Mouse (Mus musculus) C2C12 (cell line): Measurements from ENCODE around the gene Deaf1. TPM values are rescaled to one million over a fixed set of nuclear protein-coding genes. Genes with fewer than 3 reads are reported as not detected.

Source experiments
- H3K27me3 ChIP-seq: one replicate; pipeline ENCODE4 v1.6.1; 2011; ENCODE audit not compliant: control insufficient read depth, insufficient read depth, insufficient read length
- H3K36me3 ChIP-seq: one replicate; pipeline ENCODE4 v1.6.1; 2011; ENCODE audit not compliant: control insufficient read depth, insufficient read depth
- H3K4me3 ChIP-seq: one replicate; pipeline ENCODE4 v1.5.1; 2011; ENCODE audit warnings: mild to moderate bottlenecking, control low read depth; ENCODE audit not compliant: poor library complexity, insufficient read depth, severe bottlenecking
- H3K79me2 ChIP-seq: one replicate; pipeline ENCODE4 v1.6.1; 2011; ENCODE audit not compliant: control insufficient read depth, insufficient read depth
- H3K79me3 ChIP-seq: one replicate; pipeline ENCODE4 v1.6.1; 2011; ENCODE audit warnings: low read depth, control low read depth
- H3ac ChIP-seq: one replicate; pipeline ENCODE3; 2011; ENCODE audit warnings: low read depth; ENCODE audit not compliant: control insufficient read depth, insufficient read length
- CEBPB ChIP-seq: IDR thresholded peaks from one replicate; pipeline ENCODE4 v1.6.1; 2011; ENCODE audit warnings: low read depth, mild to moderate bottlenecking, control low read depth, moderate library complexity
- CTCF ChIP-seq: IDR thresholded peaks from one replicate; pipeline ENCODE4 v1.5.1; 2011; ENCODE audit not compliant: control insufficient read depth, insufficient read depth, insufficient read length
- FOSL1 ChIP-seq: IDR thresholded peaks from one replicate; pipeline ENCODE4 v1.8.0; 2011; ENCODE audit warnings: mild to moderate bottlenecking, low read length; ENCODE audit not compliant: poor library complexity, insufficient read depth, severe bottlenecking
- MAX ChIP-seq: IDR thresholded peaks from one replicate; pipeline ENCODE4 v1.6.1; 2011; ENCODE audit warnings: mild to moderate bottlenecking, control low read depth
- MYOD1 ChIP-seq: IDR thresholded peaks from one replicate; pipeline ENCODE4 v1.6.1; 2011; ENCODE audit warnings: low read depth; ENCODE audit not compliant: control insufficient read depth, insufficient read length
- MYOG ChIP-seq: IDR thresholded peaks from one replicate; pipeline ENCODE4 v1.6.1; 2011; ENCODE audit not compliant: control insufficient read depth, insufficient read length; ENCODE audit errors: extremely low read depth
- USF1 ChIP-seq: IDR thresholded peaks from one replicate; pipeline ENCODE4 v1.6.1; 2011; ENCODE audit warnings: low read depth, mild to moderate bottlenecking, control low read depth, moderate library complexity
- polyA plus RNA-seq: library from polyadenylated mRNA; unstranded; fragments of >200 nt; fragmentation: generic; extraction: Trizol; gene quantifications from one replicate; pipeline ENCODE4 v1.2.1, GENCODE M21; 2012; ENCODE audit warnings: missing spikeins

Deaf1 gene
- polyA plus RNA-seq, 1 experiment = 21.4 TPM

- H3K27me3 ChIP-seq = no peaks in the 10 kb centered on the region
- peak; percentile 7 for TF ChIP-seq CTCF
- TF ChIP-seq MAX = no peak
- no peak overlapping the region for H3ac ChIP-seq
- H3K36me3 ChIP-seq = peaks cover 86% of the 10 kb centered on the region
- H3K79me2 ChIP-seq = no peaks in the 10 kb centered on the region
- no peaks in the 10 kb centered on the region for H3K79me3 ChIP-seq
- H3K4me3 ChIP-seq = no peak overlapping the region
Observed at GRCm38 (mm10) chr7:141315974-141316373, 11.5 kb downstream of the Deaf1 start.

DNA sequence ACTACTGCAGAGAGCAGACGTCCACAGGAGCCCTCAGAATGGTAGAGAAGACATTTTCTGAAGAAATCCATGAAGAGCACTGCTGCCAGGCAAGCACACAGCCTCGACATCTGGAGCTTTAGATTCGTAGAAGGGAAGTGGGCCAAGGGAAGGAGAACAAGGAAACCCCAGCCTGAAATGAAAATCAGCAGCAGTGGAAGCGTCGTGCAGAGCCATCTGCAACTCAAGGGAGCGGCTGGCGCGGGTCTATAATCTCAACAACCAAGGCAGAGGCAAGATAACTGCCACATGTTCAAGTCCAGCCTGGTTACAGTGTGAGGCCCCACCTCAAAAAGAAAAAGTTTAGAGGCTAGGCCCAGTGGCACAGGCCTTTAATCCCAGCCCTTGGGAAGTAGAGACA, 12.4 kb downstream of the Deaf1 start:
- no peak overlapping the region for H3K4me3 ChIP-seq
- no peaks in the 10 kb centered on the region for H3K27me3 ChIP-seq
- H3ac ChIP-seq = no peak overlapping the region
- TF ChIP-seq MYOG (no peak), CEBPB (no peak), CTCF (no peak), USF1 (no peak), MYOD1 (no peak), MAX (no peak), FOSL1 (no peak)
- H3K79me2 ChIP-seq = no peaks in the 10 kb centered on the region
- peaks cover 85% of the 10 kb centered on the region for H3K36me3 ChIP-seq
- no peaks in the 10 kb centered on the region for H3K79me3 ChIP-seq

DNA sequence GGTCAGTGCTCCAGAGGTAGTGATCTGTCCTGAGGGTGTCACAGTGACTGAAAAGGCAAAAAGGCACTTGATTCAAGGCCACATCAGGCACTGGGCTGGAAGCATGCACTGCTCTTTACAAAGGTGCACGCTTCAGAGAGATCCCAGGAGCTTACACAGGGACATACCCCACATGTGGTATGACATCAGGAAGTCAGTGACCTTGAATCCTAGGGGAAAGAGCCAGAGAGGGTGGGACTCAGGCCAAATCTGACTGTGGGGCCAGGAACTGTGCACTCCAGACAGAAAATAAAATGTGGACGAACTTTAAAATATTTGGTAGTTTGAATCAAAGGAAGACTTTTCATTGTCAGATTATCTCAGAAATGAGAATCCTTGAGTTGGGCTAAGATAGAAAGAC, 13.1 kb downstream of the Deaf1 start:
- H3K36me3 ChIP-seq = peaks cover 85% of the 10 kb centered on the region
- no peaks in the 10 kb centered on the region for H3K79me3 ChIP-seq
- H3ac ChIP-seq = no peak overlapping the region
- H3K79me2 ChIP-seq = no peaks in the 10 kb centered on the region
- TF ChIP-seq MYOD1 (no peak), CEBPB (no peak), USF1 (no peak), FOSL1 (no peak), MYOG (no peak), MAX (no peak), CTCF (no peak)
- no peaks in the 10 kb centered on the region for H3K27me3 ChIP-seq
- no peak overlapping the region for H3K4me3 ChIP-seq

GRCm38 (mm10) chr7:141304537-141304936, 23.0 kb downstream of the Deaf1 start:
- H3K79me3 ChIP-seq = no peaks in the 10 kb centered on the region
- no peak overlapping the region for H3ac ChIP-seq
- TF ChIP-seq MYOD1 (no peak), USF1 (no peak), MAX (no peak), CTCF (no peak), FOSL1 (no peak), CEBPB (no peak)
- H3K27me3 ChIP-seq = no peaks in the 10 kb centered on the region
- H3K79me2 ChIP-seq = no peaks in the 10 kb centered on the region
- peaks cover 64% of the 10 kb centered on the region for H3K36me3 ChIP-seq
- no peak overlapping the region for H3K4me3 ChIP-seq

DNA sequence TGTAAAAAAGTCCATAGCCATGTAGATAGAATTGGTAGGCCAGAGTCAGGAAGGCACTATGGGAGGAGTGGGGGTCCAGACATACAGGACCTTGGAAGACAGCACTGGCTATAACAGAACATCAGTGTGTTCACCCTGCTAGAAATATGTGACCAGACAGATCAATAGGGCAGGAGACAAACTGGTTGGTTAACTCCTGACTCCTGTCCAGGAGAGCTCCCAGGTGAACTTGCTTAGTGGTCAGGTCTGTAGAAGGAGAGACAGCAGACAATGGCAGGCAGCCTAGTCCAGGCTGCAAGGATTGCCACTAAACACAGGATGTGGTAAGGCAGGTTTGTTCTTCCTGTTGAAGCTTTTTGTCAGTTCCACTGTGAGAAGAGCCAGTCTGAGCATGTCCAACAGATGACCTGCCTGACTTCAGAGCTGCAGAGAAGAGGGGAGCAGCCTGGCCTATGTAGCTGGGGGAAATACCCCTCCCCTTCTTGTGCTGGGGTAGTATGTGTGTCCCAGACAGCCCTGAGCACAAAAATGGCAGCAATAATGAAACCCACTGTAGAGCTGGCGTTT, 24.7 kb downstream of the Deaf1 start:
- no peaks in the 10 kb centered on the region for H3K79me2 ChIP-seq
- H3K27me3 ChIP-seq = no peaks in the 10 kb centered on the region
- H3K4me3 ChIP-seq = no peak overlapping the region
- TF ChIP-seq MYOG (no peak), USF1 (no peak), FOSL1 (no peak), MAX (no peak), CTCF (no peak)
- H3K79me3 ChIP-seq = no peaks in the 10 kb centered on the region
- H3ac ChIP-seq = no peak overlapping the region
- peaks cover 47% of the 10 kb centered on the region for H3K36me3 ChIP-seq

- Histone ChIP-seq H3K79me3 (no peaks in the 10 kb centered on the region), H3K79me2 (no peaks in the 10 kb centered on the region), H3K36me3 (peaks cover 38% of the 10 kb centered on the region), H3K27me3 (no peaks in the 10 kb centered on the region), H3K4me3 (no peak overlapping the region), H3ac (no peak overlapping the region)
- no peak for TF ChIP-seq MAX
- no peak for TF ChIP-seq USF1
- no peak for TF ChIP-seq CTCF
- TF ChIP-seq MYOD1 = no peak
- no peak for TF ChIP-seq FOSL1
- TF ChIP-seq CEBPB = no peak
- no peak for TF ChIP-seq MYOG
Observed at GRCm38 (mm10) chr7:141301386-141301785, 26.1 kb downstream of the Deaf1 start.
